Mouse (Mus musculus) c-Kit-negative CD71-positive TER-119-positive erythroid progenitor cells, embryonic 14.5 days (primary cell): Measurements from ENCODE around the gene Gm2832.
"Not testable (repeated sequence)": the region's sequence is repeated elsewhere in the genome, so short reads cannot be mapped to it uniquely, and the experiment has no call there.

Experiments
- DNase-seq: peaks from one replicate; pipeline ENCODE4 v3.0.0-alpha.2; 2013; ENCODE audit warnings: low read depth, low spot score

The Gm2832 gene

DNA sequence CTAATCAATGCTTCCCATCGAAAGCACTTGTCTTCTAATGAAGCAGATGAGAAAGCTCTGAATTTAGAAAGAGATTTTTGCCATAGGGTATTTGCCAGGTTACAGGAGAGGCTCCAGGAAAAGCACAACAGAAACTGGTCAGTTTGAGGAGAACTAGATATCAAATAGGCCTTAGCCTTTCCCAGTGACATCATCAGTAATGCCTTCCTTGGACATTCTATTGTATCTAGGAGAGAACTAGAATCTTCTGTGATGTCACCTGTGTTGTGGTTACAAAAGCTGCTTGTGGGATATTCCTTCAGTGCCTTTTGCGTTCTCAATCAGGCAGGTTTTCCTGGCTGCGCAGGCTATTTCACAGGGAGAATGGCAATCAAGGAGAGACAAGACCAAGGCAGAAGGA is at the start of gene Gm2832:
Gene Gm2832, plus strand, starts transcription at position 301 of the 400 bp plus-strand sequence.
- not testable (repeated sequence) for DNase-seq

GRCm38 (mm10) chr14:41263296-41263695 is 15.3 kb upstream of the Gm2832 start:
- not testable (repeated sequence) for DNase-seq

DNA sequence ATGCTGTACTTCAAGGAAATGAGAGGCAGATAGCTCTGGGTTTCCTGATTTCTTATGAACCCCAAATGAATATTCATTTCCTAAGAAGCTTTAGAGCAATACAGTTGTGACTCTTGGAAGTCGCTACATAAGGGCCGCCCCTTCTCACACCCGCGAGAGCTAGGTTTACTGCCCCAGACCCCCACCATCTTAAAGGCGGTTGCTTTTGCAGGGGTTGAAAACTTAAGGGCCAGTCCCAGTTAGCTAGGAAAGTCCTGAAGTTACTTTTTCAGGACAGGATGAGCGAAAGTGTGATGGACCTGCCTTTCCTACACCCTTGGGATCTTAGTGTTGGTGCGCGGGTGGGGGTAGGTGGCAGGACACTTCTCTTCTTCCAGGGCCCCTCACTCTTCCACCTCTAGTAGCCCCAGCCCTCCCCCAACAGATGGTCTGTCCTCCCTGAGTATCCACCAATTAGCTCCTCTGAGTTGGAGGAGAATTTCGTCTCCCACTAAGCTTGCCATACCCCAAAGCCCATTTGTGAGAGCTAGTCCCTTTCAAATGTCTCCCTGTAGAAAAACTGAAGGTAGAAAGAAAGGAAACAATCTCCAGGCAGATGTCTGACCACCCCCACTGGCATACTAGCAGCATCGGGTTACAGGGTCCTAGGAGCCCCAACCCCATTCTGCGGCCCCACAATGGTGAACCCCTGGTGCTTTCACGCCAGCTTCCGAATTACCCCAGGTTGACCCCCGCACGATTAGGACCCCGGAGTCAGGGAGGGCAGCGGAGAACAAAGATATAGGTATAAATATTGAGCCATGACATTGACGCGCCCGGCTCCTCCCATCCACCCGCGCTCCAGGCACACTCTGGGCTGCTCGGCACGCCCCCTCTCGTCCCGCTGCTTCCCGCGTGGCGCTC is 14.5 kb upstream of the Gm2832 start:
- DNase-seq, result not testable (repeated sequence)

DNA sequence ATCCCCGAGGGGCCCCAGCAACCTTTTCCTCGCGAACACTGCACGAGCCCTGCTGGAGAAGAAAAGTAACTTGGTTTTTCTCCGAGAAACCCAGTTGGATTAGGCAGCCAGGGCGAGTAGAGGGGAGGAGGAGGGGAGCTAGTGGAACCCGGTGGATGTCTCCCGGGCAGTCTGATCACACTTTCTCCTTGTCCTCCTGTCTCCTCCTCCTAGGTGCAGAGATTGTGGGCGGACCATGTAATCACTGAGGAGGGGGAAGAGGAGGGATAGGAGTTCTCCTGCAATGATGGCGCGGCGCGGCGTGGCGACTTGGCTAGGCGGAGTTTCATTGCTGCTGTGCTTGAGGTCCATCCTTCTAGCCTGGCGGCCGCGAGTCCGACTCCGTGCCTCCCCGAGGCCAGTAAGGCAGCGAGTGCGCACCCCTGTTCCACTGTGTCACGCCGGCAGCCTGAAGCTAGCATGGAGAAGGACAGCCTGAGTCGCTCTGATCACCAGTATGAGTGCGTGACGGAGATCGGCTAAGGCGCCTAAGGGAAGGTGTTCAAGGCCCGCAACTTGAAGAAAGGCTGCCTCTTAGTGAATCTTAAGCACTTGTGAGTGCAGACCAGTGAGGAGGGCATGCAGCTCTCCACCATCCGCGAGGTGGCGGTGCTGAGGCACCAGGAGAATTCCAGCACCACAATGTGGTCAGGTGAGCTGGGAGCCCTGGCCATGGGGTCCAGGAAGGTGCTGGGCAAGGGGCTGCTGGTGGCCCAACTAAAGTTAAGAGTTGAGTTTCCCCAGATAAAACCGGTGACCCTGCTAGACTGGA is 13.6 kb upstream of the Gm2832 start:
- DNase-seq, result not testable (repeated sequence)

DNA sequence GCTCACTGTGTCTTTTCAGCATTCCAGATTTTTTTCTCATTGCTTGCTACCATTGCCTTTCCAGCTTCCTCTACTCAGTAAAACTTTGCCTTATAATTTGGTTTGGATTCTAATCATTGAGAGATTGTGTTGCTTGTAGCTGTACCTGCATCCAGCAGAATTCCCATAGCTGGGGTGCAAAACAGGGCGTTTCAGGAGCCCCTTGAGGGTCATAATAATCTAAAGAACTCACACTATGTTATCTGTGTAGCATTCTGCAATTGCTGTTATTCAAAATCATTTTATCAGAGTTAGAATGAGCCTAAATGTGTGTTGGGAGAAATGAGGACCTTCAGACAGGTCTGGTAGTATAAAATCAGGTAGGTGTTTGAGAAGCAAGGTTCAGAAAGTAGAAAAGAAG is 7.4 kb downstream of the Gm2832 start:
- not testable (repeated sequence) for DNase-seq
